Mouse (Mus musculus) kidney, postnatal 0 days (tissue): ENCODE results near the gene Emc6. TPM values are rescaled to one million over a fixed set of nuclear protein-coding genes. Genes with fewer than 3 reads are reported as not detected.
A peak's percentile ranks its signal among the peaks of the same experiment; 100 is the strongest.

Experiments used
- ATAC-seq: fragments of 200-750 bp; cut with Nextera tagmentation; replicated peaks from 2 replicates; pipeline ENCODE4 v1.8.0; 2017; ENCODE audit warnings: low read depth, moderate number of reproducible peaks, moderate TSS enrichment, moderate library complexity; ENCODE audit not compliant: low FRiP score
- DNase-seq: peaks from one replicate; pipeline ENCODE4 v3.0.0-alpha.2; 2016; ENCODE audit warnings: low spot score
- H3K27ac ChIP-seq: fragments of 300-500 bp; sonication (generic); 2 replicates; pipeline ENCODE4 v1.5.1; 2014; ENCODE audit warnings: mild to moderate bottlenecking
- H3K27me3 ChIP-seq: fragments of 300-500 bp; sonication (generic); 2 replicates; pipeline ENCODE4 v1.6.1; 2014; ENCODE audit warnings: low read length, mixed read lengths; ENCODE audit not compliant: insufficient read depth
- H3K36me3 ChIP-seq: fragments of 300-500 bp; sonication (generic); 2 replicates; pipeline ENCODE4 v1.6.1; 2014; ENCODE audit warnings: low read length, mixed read lengths; ENCODE audit not compliant: insufficient read depth
- H3K4me1 ChIP-seq: fragments of 300-500 bp; sonication (generic); replicated peaks from 2 replicates; pipeline ENCODE4 v1.6.1; 2014; ENCODE audit warnings: antibody characterized with exemption, low read length, mixed read lengths; ENCODE audit not compliant: insufficient read depth
- H3K4me2 ChIP-seq: fragments of 300-500 bp; sonication (generic); 2 replicates; pipeline ENCODE4 v1.6.1; 2014; ENCODE audit warnings: mild to moderate bottlenecking, low read length, moderate library complexity, mixed read lengths
- H3K4me3 ChIP-seq: fragments of 300-500 bp; sonication (generic); replicated peaks from 2 replicates; pipeline ENCODE4 v1.5.1; 2014; ENCODE audit warnings: low read depth, low read length
- H3K9ac ChIP-seq: fragments of 300-500 bp; sonication (generic); 2 replicates; pipeline ENCODE4 v1.6.1; 2014; ENCODE audit warnings: low read depth, low read length
- H3K9me3 ChIP-seq: fragments of 300-500 bp; sonication (generic); replicated peaks from 2 replicates; pipeline ENCODE4 v1.6.1; 2016; ENCODE audit warnings: low read length, inconsistent platforms, mixed read lengths
- CTCF ChIP-seq: IDR thresholded peaks from 2 replicates; pipeline ENCODE4 v1.5.1; 2016; ENCODE audit warnings: antibody characterized with exemption, low read depth, mild to moderate bottlenecking, moderate library complexity
- whole genome bisulfite sequencing: fragments of 180-500 bp; shearing (Covaris S2); extraction: QIAGEN DNeasy Blood & Tissue Kit; methylation state at CpG from one replicate; pipeline ENCODE4 v1.1.7; 2014; 5-methylcytosine and 5-hydroxymethylcytosine counted together
- polyA plus RNA-seq: library from polyadenylated mRNA; unstranded; fragments of >200 nt; fragmentation: Nextera tagmentation; extraction: Ambion mirVana; gene quantifications from 2 replicates; pipeline ENCODE4 v1.2.1, GENCODE M21; 2015

Gene Emc6
- polyA plus RNA-seq, 1 experiment from 2014 or later = 187 TPM

- Histone ChIP-seq H3K4me1 (no peaks in the 10 kb centered on the region), H3K9me3 (no peaks in the 10 kb centered on the region), H3K36me3 (peaks cover 21% of the 10 kb centered on the region), H3K9ac (no peak overlapping the region), H3K4me2 (no peak overlapping the region), H3K27me3 (no peaks in the 10 kb centered on the region), H3K4me3 (no peak overlapping the region), H3K27ac (no peak overlapping the region)
- DNase-seq (no peak), ATAC-seq (no peak)
- TF ChIP-seq CTCF = no peak
- WGBS = 91% methylated on average over 10 of the region's 10 CpGs
These were observed 9.2 kb upstream of the Emc6 start for GRCm38 (mm10) chr11:73185872-73186615.

- H3K4me1 ChIP-seq = peaks cover 14% of the 10 kb centered on the region
- H3K27ac ChIP-seq = peak overlapping the region; percentile 98
- ATAC-seq (no peak), DNase-seq (peak; percentile 45)
- no peaks in the 10 kb centered on the region for H3K9me3 ChIP-seq
- 0% methylated on average over 2 of the region's 2 CpGs for WGBS
- peak overlapping the region; percentile 73 for H3K4me2 ChIP-seq
- peaks cover 3% of the 10 kb centered on the region; the same call in 1 of the 2 replicates for H3K36me3 ChIP-seq
- peak; percentile 34; the same call in 1 of the 2 replicates for TF ChIP-seq CTCF
- no peaks in the 10 kb centered on the region for H3K27me3 ChIP-seq
- H3K4me3 ChIP-seq = peak overlapping the region; percentile 98
- H3K9ac ChIP-seq = peak overlapping the region; percentile 95
These were observed 1.1 kb upstream of the Emc6 start for GRCm38 (mm10) chr11:73177895-73178294.

GRCm38 (mm10) chr11:73177509-73177875, 655 bp upstream of the Emc6 start:
- DNase-seq = peak; percentile 96
- under 1% methylated on average over 25 of the region's 28 CpGs for WGBS

GRCm38 (mm10) chr11:73176186-73176585, 651 bp downstream of the Emc6 start:
- 1% methylated on average over 15 of the region's 15 CpGs for WGBS
- H3K27ac ChIP-seq = peak overlapping the region; percentile 98
- no peak for TF ChIP-seq CTCF
- peaks cover 3% of the 10 kb centered on the region; the same call in 1 of the 2 replicates for H3K36me3 ChIP-seq
- DNase-seq (peak; percentile 17), ATAC-seq (no peak)
- peak overlapping the region; percentile 95 for H3K9ac ChIP-seq
- H3K9me3 ChIP-seq = no peaks in the 10 kb centered on the region
- H3K4me2 ChIP-seq = peak overlapping the region; percentile 79
- H3K4me3 ChIP-seq = peak overlapping the region; percentile 98
- no peaks in the 10 kb centered on the region for H3K27me3 ChIP-seq
- H3K4me1 ChIP-seq = peaks cover 14% of the 10 kb centered on the region

More at GRCm38 (mm10) chr11:73177509-73177875, 655 bp upstream of the Emc6 start:
- peaks cover 14% of the 10 kb centered on the region for H3K4me1 ChIP-seq
- H3K27ac ChIP-seq = peak overlapping the region; percentile 98
- H3K4me3 ChIP-seq = peak overlapping the region; percentile 98
- peak; percentile 85 for ATAC-seq
- H3K27me3 ChIP-seq = no peaks in the 10 kb centered on the region
- H3K4me2 ChIP-seq = peak overlapping the region; percentile 73
- no peaks in the 10 kb centered on the region for H3K9me3 ChIP-seq
- H3K36me3 ChIP-seq = peaks cover 3% of the 10 kb centered on the region; the same call in 1 of the 2 replicates
- no peak for TF ChIP-seq CTCF
- H3K9ac ChIP-seq = peak overlapping the region; percentile 95

- DNase-seq (peak; percentile 72), ATAC-seq (peak; percentile 22; the same call in 1 of the 2 replicates)
- Histone ChIP-seq H3K27me3 (no peaks in the 10 kb centered on the region), H3K9ac (peak overlapping the region; percentile 95; the same call in 1 of the 2 replicates), H3K4me1 (peaks cover 14% of the 10 kb centered on the region), H3K4me2 (peak overlapping the region; percentile 79), H3K27ac (peak overlapping the region; percentile 98), H3K4me3 (peak overlapping the region; percentile 98), H3K9me3 (no peaks in the 10 kb centered on the region), H3K36me3 (peaks cover 3% of the 10 kb centered on the region; the same call in 1 of the 2 replicates)
- WGBS = 27% methylated on average over 8 of the region's 8 CpGs
- TF ChIP-seq CTCF = no peak
These were observed 1.2 kb downstream of the Emc6 start for GRCm38 (mm10) chr11:73175612-73176011.

GRCm38 (mm10) chr11:73172186-73172585, 4.7 kb downstream of the Emc6 start:
- WGBS = 43% methylated on average over 5 of the region's 5 CpGs
- ATAC-seq (no peak), DNase-seq (peak; percentile 23)
- H3K4me2 ChIP-seq = no peak overlapping the region
- 0 out of 2 replicates have a peak overlapping the region, but pooled peaks have one; percentile 20 for H3K27ac ChIP-seq
- peaks cover 3% of the 10 kb centered on the region; the same call in 1 of the 2 replicates for H3K36me3 ChIP-seq
- H3K9me3 ChIP-seq = no peaks in the 10 kb centered on the region
- no peaks in the 10 kb centered on the region for H3K27me3 ChIP-seq
- TF ChIP-seq CTCF = no peak
- H3K4me3 ChIP-seq = no peak overlapping the region
- no peak overlapping the region for H3K9ac ChIP-seq
- peaks cover 9% of the 10 kb centered on the region; the same call in 1 of the 2 replicates for H3K4me1 ChIP-seq
